Mouse (Mus musculus): Measurements from ENCODE around the gene Lpp.

GRCm38 (mm10) chr16:24977771-24978170 is 584.5 kb downstream of the Lpp start:
- TF ChIP-seq CTCF (IDR thresholded peaks at IDR 0.05; ENCODE audit: borderline replicate concordance, insufficient read depth, low read length): no peak
- TF ChIP-seq POLR2A (IDR thresholded peaks at IDR 0.05; ENCODE audit: low read depth, low read length): peak; percentile 36; the same call in 1 of the 2 replicates
